Mouse (Mus musculus): ENCODE data around the gene Samd4b. TPM values are rescaled to one million over a fixed set of nuclear protein-coding genes. Genes with fewer than 3 reads are reported as not detected.

The Samd4b gene
- polyA plus RNA-seq, 1 experiment, result 54.1 TPM

DNA sequence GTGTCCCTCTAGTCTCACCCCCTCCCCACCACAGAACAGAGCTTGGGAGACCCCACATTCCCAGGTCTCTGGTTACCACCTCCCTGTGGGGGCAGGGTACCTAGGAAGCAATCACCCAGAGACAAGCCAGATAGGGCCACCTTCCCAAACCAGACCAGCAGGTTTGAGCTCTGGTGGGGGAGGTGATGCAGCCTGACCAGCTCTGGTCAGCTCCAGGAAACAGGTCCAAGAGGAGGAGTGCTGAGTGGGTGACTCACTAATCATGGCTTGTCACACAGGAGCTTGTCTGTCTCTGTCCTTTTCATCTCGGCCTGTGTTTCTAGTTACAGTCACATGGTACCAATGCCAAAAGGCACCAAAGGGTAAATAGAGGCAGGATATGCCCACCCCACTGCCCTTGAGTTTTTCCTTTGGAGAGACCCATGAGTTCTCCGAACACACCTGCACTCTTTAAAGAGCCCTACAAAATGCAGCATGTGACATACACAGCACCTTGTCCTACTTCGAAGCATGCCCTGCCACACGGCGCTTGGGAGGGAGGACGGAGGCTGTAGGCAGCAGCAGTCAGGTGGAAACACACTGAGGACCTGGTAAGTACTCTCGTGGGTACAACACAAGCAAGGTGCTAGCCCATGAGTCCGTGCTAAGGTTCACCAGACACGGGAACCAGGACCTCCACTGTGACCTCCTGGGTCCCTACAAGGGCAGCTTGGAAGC lies 20.0 kb downstream of the Samd4b start:
- Histone ChIP-seq H3K27ac (ENCODE audit: insufficient read depth, low read length) (no peak overlapping the region), H3K4me1 (ENCODE audit: control insufficient read depth, insufficient read depth, low read length) (peaks cover 42% of the 10 kb centered on the region), H3K4me3 (replicated peaks; ENCODE audit: insufficient read depth, low read depth, low read length) (no peak overlapping the region), H3K27me3 (ENCODE audit: control insufficient read depth, insufficient read depth, low read length) (no peaks in the 10 kb centered on the region)
- DNase-seq, result peak in 1 of 2 experiments; percentile 57
- 75% methylated on average over 9 of the region's 9 CpGs for WGBS
- TF ChIP-seq CTCF (IDR thresholded peaks at IDR 0.05; ENCODE audit: borderline replicate concordance, insufficient read depth, low read depth, low read length) (no peak), POLR2A (IDR thresholded peaks at IDR 0.05; ENCODE audit: borderline replicate concordance, insufficient read depth, low read length) (no peak)

DNA sequence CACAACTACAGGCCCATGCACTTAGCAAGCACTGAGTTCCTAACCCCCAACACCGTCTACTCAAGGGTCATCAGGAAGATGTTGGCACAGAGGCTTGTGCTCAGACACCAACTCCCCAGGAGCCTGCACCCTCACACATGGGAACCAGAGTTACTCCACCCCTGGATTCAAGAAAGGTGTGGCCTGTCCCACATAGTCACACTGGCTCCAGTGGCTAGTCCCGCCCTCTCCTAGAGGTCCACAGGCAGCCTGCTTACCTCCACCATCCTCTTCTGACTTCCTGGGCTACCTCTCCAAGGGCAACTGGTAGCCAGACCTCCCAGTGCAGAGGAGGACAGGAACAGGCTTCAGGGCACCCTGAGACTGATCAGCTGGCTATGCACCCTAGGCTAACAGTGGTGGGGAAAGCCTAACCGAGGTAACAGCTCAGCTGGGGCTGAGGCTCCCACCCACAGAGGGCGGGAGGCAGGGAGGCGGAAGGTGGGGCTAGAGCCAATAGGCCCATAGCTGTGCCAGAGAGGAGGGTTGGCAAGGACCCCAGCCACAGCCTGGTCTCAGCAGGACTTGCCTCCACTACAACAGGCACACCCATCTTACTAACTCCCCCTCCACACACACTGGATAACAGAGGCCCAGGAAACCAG lies 21.6 kb downstream of the Samd4b start:
- Histone ChIP-seq H3K4me1 (ENCODE audit: control insufficient read depth, insufficient read depth, low read length) (peaks cover 48% of the 10 kb centered on the region), H3K4me3 (replicated peaks; ENCODE audit: insufficient read depth, low read depth, low read length) (no peak overlapping the region), H3K27me3 (ENCODE audit: control insufficient read depth, insufficient read depth, low read length) (no peaks in the 10 kb centered on the region), H3K27ac (ENCODE audit: insufficient read depth, low read length) (no peak overlapping the region)
- WGBS, result 49% methylated on average over 5 of the region's 5 CpGs
- peak in 1 of 2 experiments; percentile 28 for DNase-seq
- TF ChIP-seq POLR2A (IDR thresholded peaks at IDR 0.05; ENCODE audit: borderline replicate concordance, insufficient read depth, low read length) (no peak), CTCF (IDR thresholded peaks at IDR 0.05; ENCODE audit: borderline replicate concordance, insufficient read depth, low read depth, low read length) (no peak)

DNA sequence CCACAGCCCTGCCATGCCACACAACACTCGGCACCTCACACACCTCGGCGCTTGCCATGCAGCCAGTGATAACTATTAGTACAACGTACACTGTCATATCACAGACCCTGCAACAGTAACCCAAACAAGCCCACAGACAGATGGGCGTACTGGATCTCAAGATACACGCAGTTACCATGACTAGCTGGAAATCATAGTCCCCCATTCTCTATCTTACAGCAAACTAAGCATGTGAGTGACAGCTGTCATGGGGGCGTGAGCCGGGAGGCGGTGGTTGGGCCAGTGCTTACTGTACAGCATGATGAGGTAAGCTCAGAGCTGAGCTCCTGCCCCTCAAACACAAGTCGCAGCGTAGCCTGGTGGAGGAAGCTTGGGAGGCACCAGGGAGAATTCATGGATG lies 22.3 kb downstream of the Samd4b start:
- no peak overlapping the region for H3K27ac ChIP-seq (ENCODE audit: insufficient read depth, low read length)
- WGBS, result 91% methylated on average over 11 of the region's 11 CpGs
- H3K27me3 ChIP-seq (ENCODE audit: control insufficient read depth, insufficient read depth, low read length), result no peaks in the 10 kb centered on the region
- TF ChIP-seq POLR2A (IDR thresholded peaks at IDR 0.05; ENCODE audit: borderline replicate concordance, insufficient read depth, low read length) (no peak), CTCF (IDR thresholded peaks at IDR 0.05; ENCODE audit: borderline replicate concordance, insufficient read depth, low read depth, low read length) (no peak)
- DNase-seq, result no peak
- peaks cover 54% of the 10 kb centered on the region for H3K4me1 ChIP-seq (ENCODE audit: control insufficient read depth, insufficient read depth, low read length)
- no peak overlapping the region for H3K4me3 ChIP-seq (replicated peaks; ENCODE audit: insufficient read depth, low read depth, low read length)

DNA sequence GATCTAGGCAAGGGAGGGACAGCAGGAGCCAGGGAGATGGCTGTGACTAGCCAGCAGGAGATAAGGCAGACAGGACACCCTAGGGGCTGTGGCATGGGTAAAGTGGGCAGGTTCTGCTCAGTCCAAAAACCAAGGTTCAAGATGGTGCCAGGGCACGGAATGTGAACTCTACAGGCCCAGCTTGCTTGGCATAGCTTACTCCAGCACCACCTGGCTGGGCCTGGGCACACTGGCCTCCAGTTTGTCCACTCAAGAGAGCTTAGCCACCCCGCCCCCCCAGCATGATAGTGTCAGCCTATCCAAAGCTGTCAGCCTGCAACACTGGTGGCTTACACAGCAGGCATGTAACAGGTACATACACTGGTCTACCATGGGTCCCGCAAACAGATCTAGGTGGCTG lies 24.7 kb downstream of the Samd4b start:
- Histone ChIP-seq H3K4me1 (ENCODE audit: control insufficient read depth, insufficient read depth, low read length) (peaks cover 58% of the 10 kb centered on the region), H3K27me3 (ENCODE audit: control insufficient read depth, insufficient read depth, low read length) (no peaks in the 10 kb centered on the region), H3K4me3 (replicated peaks; ENCODE audit: insufficient read depth, low read depth, low read length) (no peak overlapping the region), H3K27ac (ENCODE audit: insufficient read depth, low read length) (no peak overlapping the region)
- no peak for DNase-seq
- 71% methylated on average over 3 of the region's 3 CpGs for WGBS
- no peak for TF ChIP-seq CTCF (IDR thresholded peaks at IDR 0.05; ENCODE audit: borderline replicate concordance, insufficient read depth, low read depth, low read length)
- no peak for TF ChIP-seq POLR2A (IDR thresholded peaks at IDR 0.05; ENCODE audit: borderline replicate concordance, insufficient read depth, low read length)

DNA sequence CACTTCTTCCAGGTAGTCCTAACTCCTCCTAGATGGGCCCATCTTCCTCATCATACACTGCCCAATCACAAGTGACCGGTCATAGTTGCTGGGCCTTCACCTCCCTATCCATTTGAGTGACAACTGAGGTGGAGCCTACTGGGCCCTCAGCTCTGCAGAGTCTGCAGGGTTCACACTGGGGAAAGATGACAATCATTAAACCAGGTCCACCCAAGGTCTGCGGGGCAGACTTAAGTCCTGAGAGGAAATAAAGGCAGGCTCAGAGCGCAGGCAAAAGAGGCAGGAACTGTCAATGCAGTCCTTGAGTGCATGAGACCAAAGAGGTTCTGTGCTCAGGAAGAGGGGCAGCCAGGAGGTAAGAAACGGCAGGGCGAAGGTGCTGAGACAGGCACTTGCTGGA lies 25.3 kb downstream of the Samd4b start:
- Histone ChIP-seq H3K27me3 (ENCODE audit: control insufficient read depth, insufficient read depth, low read length) (no peaks in the 10 kb centered on the region), H3K4me1 (ENCODE audit: control insufficient read depth, insufficient read depth, low read length) (peaks cover 56% of the 10 kb centered on the region), H3K27ac (ENCODE audit: insufficient read depth, low read length) (no peak overlapping the region), H3K4me3 (replicated peaks; ENCODE audit: insufficient read depth, low read depth, low read length) (no peak overlapping the region)
- WGBS, result 95% methylated on average over 5 of the region's 5 CpGs
- DNase-seq, result no peak
- TF ChIP-seq CTCF (IDR thresholded peaks at IDR 0.05; ENCODE audit: borderline replicate concordance, insufficient read depth, low read depth, low read length), result no peak
- no peak for TF ChIP-seq POLR2A (IDR thresholded peaks at IDR 0.05; ENCODE audit: borderline replicate concordance, insufficient read depth, low read length)

DNA sequence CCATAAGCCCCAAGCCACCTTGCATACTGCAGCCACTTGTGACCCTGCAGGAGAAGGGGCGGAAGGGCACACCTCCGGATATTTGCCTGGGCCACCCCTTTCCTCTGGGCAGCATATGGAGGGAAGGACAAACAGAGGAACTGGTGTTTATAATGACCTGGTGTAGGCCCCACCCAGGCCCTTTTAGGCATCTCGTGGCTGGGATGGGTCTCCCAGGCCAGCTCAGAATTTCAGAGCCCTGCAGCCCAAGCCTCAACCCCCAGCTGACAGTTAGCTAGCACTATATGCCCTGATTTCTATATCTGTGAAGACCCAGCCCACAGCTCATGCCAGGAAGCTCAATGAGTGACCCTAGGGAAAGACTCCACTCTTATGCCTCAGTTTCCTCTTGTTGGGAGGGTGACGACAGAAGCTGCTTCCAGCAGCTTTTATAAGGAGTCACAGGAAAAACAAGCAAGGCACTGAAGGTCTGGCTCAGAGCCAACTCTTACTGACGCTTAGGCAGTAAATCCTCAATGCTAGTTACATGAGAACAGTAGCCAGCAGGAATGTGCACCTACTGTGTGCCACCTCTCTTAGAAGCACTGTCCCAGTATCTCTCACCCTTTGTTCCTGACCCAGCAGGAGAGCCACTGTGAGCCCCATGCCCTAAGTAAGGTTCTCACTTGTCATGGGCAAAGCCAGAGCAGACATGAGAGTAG lies 26.8 kb downstream of the Samd4b start:
- 42% methylated on average over 5 of the region's 5 CpGs for WGBS
- no peaks in the 10 kb centered on the region for H3K27me3 ChIP-seq (ENCODE audit: control insufficient read depth, insufficient read depth, low read length)
- peaks cover 41% of the 10 kb centered on the region for H3K4me1 ChIP-seq (ENCODE audit: control insufficient read depth, insufficient read depth, low read length)
- no peak overlapping the region for H3K4me3 ChIP-seq (replicated peaks; ENCODE audit: insufficient read depth, low read depth, low read length)
- H3K27ac ChIP-seq (ENCODE audit: insufficient read depth, low read length), result no peak overlapping the region
- no peak for TF ChIP-seq POLR2A (IDR thresholded peaks at IDR 0.05; ENCODE audit: borderline replicate concordance, insufficient read depth, low read length)
- TF ChIP-seq CTCF (IDR thresholded peaks at IDR 0.05; ENCODE audit: borderline replicate concordance, insufficient read depth, low read depth, low read length), result no peak
- DNase-seq, result no peak

DNA sequence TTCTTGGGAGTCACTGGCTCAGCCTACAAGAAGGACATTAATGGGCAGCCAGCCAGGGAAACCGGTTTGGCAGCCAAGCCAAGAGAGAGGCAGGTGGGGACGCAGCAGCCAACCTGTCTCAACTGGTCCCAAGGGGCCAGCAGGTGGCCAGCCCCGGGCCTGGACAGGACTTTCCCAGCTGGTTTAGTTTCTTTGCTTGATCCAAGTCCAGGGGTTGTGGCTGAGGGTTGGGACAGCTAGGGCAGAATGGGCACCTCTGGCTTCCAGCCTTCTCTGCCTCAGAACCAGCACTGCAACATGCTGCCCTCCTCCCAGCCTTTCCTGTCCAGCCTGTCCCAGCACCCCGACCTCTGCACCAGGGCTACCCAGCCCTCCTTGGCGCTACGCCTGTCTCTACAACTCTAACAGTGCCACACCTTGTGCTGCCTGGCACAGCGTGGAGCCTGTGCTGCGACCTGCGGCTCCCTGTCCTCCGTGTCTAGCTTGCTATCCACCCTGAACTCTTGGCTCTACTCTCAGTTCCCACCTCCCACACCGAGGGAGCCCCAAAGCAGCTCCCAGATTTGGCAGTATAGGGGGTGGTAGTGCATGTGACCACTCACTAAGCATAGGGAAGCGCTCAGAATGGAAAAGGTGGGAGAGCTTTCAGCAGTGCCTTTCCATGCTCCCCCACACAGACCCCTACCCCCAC lies 27.5 kb downstream of the Samd4b start:
- Histone ChIP-seq H3K4me1 (ENCODE audit: control insufficient read depth, insufficient read depth, low read length) (peaks cover 40% of the 10 kb centered on the region), H3K27me3 (ENCODE audit: control insufficient read depth, insufficient read depth, low read length) (no peaks in the 10 kb centered on the region), H3K4me3 (replicated peaks; ENCODE audit: insufficient read depth, low read depth, low read length) (no peak overlapping the region), H3K27ac (ENCODE audit: insufficient read depth, low read length) (no peak overlapping the region)
- DNase-seq, result peak; percentile 72 to 74
- WGBS, result 17% methylated on average over 12 of the region's 12 CpGs
- no peak for TF ChIP-seq POLR2A (IDR thresholded peaks at IDR 0.05; ENCODE audit: borderline replicate concordance, insufficient read depth, low read length)
- TF ChIP-seq CTCF (IDR thresholded peaks at IDR 0.05; ENCODE audit: borderline replicate concordance, insufficient read depth, low read depth, low read length), result no peak
